Mouse (Mus musculus) common myeloid progenitor, adult 5-6 weeks (primary cell): ENCODE data around the gene Cux1. TPM values are rescaled to one million over a fixed set of nuclear protein-coding genes. Genes with fewer than 3 reads are reported as not detected.

Source experiments
- ATAC-seq: replicated peaks from 2 replicates; pipeline ENCODE4 v1.8.0; 2016; ENCODE audit warnings: low read depth, mild to moderate bottlenecking, moderate TSS enrichment, inconsistent platforms; ENCODE audit not compliant: poor library complexity, severe bottlenecking
- total RNA-seq: library from RNA; stranded (forward); fragments of 200-1000, 187-1606 nt; gene quantifications from 2 replicates; pipeline ENCODE4 v1.2.3, GENCODE M21; 2017

Cux1 gene
- total RNA-seq, 1 experiment from 2014 or later: 202 TPM

GRCm38 (mm10) chr5:136396699-136397098 is 170.6 kb downstream of the Cux1 start:
- ATAC-seq: peak; percentile 67

DNA sequence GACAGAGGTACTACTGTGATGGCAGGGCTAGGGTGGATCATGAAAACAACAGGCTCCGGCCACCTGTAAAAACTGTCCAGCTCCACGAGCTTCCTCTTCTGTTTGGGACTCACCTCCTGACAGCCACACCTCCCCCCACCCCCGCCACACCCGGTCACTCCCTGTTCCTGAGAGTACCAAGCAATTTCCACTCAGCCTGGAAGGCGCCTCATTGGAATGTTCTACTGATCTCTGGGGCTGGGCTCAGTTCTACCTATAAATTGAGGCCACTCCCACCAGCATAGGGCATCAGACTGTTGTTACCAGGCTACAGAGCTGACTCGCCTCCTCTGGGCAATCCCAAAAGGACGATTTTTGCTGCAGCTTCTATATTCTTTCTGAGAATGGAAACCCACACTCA is 171.0 kb downstream of the Cux1 start:
- no peak for ATAC-seq

GRCm38 (mm10) chr5:136395600-136396195 is 171.6 kb downstream of the Cux1 start:
- ATAC-seq: no peak

DNA sequence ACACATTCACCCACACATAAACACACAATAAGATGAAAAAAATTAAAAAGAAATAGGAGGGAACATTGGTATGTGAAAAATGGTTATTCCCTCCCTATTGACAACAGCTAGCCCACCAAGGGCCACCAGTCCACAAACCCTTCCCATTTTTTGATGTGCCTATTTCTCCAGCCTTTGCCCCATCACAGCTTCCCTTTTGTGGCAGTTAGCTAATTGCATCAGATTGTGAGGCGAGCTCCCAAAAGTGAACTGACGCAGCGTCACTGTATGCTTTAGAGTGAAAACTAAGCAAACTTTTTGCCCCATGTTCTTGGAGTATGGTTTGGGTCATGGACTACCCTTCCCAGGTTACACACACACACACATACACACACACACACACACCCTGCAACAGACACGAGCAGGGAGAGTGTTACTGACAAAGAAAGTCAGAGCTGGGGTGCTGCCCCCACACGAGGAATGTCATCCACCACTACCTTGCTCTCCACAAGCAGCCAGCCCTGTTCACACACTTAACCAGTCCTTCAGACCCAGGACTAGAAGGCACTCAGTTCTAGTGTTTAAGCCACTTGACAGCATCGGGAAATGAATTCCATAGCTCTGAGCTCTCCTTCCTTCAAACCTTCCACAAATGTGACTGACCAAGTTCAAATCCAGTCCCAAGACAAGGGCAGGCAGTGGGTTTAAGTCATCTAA is 172.6 kb downstream of the Cux1 start:
- peak; percentile 28; the same call in 1 of the 2 replicates for ATAC-seq

DNA sequence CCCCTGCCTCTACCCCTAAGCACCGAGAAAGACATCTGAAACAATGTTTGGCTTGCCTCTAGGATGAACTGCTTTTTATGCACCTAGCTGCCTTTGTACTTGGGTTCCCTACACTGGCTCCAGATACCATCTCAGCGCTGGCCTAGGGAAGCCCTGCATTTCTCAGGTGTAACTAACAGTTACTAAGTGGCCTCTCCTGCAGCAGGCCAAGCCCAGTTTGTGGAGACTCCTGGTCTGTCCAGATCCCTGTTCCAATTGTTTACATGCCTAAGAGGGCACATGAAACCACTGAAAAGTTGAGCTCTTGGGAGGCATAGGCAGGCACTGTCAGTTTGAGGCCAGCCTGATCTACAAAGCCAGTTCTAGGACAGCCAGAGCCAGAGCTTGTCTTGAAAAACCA is 173.7 kb downstream of the Cux1 start:
- no peak for ATAC-seq

DNA sequence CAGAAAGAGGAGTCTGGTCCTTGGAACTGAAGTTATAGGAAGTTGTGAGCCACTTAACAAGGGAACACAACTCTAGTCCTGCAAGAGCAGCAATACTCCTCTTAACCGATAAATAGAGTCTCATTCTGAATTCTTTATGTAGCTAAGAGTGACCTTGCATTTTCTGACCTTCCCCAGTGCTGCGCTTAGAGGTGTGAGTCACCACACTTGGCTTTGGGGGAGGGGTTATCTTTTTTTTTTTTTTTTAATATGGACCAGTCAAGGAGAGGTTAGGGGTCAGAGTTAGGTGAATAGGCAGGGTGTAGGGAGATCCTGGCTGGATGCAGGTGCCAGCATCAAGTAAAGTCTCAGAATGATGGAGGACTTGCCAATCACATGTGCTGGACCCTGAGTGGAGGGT is 180.5 kb downstream of the Cux1 start:
- ATAC-seq: no peak

GRCm38 (mm10) chr5:136385161-136385560 is 182.1 kb downstream of the Cux1 start:
- ATAC-seq: no peak

DNA sequence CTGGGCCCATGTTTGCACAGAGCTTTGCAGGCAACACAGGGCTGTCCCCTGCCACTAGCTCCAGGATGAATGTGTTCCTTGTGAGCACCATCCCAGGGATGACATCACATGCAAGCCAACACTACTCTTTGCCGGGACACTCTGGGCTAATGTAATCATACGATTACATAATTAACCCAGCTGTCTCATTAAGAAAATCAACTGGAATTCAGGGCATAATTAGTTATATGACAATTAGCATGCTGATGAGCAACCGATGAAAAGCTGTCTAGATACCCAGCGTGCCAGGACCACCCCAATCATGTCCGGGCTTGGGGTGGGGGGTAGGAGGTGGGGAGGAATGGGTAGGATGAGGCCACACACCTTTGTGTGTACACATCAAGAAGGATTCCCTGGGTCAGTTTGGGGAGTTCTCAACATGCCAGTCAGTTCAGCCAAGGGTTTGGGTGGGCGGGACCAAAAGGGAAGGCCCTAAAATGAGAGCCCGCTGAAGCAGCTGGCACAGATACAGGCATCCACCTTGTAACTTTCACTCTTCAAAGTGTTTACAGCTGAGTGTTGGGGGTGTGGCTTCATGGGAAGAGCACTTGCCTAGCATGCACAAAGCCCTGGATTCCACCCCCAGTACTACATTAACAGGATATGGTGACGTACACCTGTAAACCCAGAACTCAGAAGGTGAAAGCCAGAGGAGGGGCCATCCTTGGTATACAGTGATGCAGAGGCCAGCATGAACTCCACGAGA is 184.9 kb downstream of the Cux1 start:
- ATAC-seq: no peak

- no peak for ATAC-seq
Observed at GRCm38 (mm10) chr5:136379405-136379804, 187.9 kb downstream of the Cux1 start.

GRCm38 (mm10) chr5:136377101-136377500 is 190.2 kb downstream of the Cux1 start:
- ATAC-seq: no peak

GRCm38 (mm10) chr5:136375350-136375749 is 191.9 kb downstream of the Cux1 start:
- ATAC-seq: no peak

GRCm38 (mm10) chr5:136372276-136372675 is 195.0 kb downstream of the Cux1 start:
- ATAC-seq: no peak

DNA sequence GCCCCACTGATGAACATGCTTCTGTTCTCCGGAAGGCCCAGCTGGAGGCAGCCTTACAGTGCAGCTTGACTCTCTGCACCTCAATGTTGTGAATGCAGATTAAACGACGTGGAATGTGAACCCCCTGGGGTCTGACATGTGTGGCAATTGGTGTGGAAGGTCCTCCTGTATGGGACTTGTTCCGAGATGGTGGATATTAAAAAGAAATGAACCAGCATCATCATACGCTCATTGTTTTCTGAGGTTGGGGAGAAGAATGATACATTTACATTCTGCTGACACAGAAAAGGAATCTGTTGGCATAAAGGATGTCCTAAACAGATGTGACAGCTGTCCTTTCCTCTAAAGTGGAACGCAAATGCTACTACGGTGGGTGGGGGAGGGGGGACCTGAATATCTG is 203.9 kb downstream of the Cux1 start:
- ATAC-seq: no peak

DNA sequence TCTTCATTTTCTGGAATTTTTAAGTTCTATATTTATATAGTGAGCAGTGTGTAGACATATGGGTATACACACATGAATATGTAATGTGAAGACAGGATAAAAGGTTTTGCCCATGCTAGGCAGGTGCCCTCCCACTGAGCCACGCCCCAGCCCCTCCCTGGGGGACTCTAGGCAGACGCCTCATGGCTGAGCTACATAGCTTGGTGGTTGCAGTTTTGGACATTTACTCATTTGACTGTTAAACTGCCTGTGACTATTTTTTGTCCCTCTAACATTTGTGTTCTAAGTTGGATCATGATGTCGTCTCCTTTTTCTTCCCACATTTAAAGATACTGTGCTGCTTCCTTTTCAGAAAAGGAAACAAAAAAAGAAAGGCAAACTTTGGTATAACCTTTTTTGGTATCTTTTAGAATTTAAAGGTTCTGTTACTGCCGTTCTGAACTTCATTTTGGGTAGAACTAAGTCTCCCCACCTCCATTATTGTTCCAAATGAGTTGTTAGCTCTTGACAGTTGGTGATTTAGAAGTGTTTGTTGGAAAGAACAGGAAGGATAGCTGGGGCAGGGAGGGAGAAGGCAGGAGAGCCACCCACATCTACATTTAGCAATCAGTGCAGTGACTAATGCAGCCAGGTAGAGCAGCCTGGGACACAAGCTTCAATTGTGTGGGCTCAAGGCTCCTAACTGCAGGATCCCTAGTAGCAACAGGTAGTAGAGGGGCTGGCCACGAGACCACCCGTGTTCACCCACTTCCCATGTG is 204.6 kb downstream of the Cux1 start:
- no peak for ATAC-seq

GRCm38 (mm10) chr5:136362021-136362420 is 205.3 kb downstream of the Cux1 start:
- no peak for ATAC-seq

- no peak for ATAC-seq
Observed at GRCm38 (mm10) chr5:136357227-136357626, 210.1 kb downstream of the Cux1 start.

DNA sequence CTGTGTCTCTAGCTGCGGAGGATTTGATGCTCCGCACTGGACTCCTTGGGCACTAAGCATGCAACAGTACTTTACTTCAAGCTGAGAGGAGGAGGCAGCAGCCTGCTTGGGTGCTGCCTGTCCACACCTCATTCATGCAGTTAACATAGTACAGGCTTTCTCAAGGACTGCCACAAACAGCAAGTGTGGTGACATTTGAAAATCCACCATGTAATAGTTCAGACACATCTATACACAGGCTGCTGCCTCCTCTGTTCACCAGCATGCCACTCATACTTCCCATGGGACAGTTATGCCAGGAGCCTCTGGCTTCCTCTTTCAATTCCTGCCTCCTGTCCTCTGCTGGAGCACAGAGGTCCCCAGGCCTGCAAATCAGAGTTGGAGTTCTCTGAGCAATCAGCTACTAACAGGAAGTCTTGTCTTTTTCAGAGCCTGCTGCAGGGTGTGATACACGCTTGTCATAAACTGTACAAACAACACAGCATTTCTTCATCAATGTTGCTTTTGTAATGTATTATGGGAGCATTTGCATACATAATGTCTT is 211.6 kb downstream of the Cux1 start:
- no peak for ATAC-seq

DNA sequence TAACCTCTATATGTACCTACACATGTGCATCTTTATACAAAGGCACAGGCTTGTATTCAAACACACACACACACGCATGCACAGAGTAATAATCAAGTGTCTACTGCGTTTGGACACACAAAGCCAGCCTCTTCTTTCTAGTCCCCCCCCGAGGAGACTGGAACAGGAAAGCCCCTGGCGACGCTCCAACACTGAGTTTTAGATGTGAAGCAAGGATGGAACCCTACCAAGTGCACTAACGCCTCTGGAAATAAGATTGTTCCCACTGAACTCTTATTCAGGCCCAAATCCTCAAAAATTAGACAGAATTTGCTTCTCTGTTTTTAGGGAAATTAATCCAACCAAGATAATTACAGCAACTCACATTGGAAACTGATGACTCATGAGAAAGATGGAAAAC is 212.6 kb downstream of the Cux1 start:
- no peak for ATAC-seq

GRCm38 (mm10) chr5:136353114-136353513 is 214.2 kb downstream of the Cux1 start:
- no peak for ATAC-seq

DNA sequence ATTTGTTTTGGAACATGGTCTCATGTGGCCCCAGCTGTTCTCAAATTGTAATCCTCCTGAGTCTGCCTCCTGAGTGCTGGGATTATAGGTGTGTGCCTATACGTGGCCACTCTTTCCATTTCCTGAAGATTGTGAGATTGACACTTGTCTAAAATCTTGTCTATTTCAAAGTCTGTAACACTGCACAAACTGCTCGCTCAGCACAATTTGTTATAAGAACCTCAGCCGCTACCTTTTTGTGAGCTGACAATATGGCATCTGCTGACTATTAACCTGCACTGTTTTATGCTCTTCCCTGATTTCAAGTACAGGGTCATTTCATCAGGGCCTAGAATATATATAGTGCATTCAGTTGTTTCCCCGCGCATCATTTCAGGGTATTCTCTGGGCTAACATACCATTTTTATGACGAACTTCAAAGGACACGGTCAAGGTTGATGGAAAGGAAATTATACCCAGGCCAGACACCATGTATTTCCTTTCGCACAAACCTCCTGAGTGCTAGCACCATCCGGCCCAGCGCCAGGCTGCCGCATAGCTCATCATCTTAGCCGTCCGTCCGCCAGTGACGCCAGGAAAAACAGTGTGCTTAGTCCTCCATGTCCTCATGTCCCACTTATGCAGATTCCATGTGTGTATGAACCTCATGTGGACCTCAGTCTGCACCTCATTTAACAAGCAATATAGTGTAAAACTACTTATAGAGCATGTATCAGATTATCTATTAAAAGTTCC is 224.0 kb downstream of the Cux1 start:
- ATAC-seq: no peak
